Mouse (Mus musculus): ENCODE results near the gene Tmem267.
"Not testable (repeated sequence)": the region's sequence is repeated elsewhere in the genome, so short reads cannot be mapped to it uniquely, and the experiment has no call there.

The Tmem267 gene

DNA sequence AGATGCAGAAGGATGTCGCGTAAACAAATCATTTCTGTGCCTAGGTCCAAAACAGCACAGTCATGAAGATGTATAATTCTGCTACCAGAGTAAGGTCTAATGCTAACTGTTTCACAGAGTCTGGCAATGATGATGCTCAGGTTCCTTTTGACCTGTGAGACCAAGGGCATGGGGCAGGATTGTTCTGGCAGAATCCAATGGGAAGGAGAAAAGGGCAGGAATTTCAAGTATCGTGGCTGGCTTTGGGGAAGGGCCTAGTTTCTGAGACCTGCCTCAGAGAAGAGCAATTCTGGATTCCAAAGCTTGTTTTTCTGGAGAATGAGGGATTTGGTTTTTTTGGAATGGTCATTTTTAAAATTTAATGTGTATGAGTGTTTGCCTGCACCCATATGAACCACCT is 131.0 kb downstream of the Tmem267 start:
- DNase-seq (ENCODE audit: low spot score): no peak

- no peak for DNase-seq (ENCODE audit: low spot score)
Observed at GRCm38 (mm10) chr13:119619735-119620134, 131.9 kb downstream of the Tmem267 start.

DNA sequence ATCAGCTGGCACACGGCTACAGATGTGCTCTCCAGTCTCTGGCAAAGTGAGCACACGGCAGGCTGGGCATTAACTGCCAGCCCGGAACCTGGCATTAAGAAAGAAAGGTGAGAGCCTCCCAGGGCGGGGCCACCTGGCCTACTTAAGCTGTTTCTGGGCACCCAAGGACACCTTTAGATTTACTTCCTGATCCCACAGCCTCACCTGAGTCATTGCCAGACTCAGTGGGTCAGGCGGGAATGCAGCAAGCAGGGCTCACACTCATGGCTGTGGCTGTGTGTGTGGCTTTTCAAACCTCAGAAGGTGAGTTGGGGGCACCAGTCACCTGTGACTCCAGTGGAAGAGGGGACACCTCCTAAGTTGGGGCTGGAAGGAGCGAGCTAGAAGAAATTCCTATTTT is 135.8 kb downstream of the Tmem267 start, which contains the start of gene Ccl28:
Gene Ccl28 (plus strand): TSS at position 186 of the 400 bp plus-strand sequence.
- DNase-seq (ENCODE audit: low spot score): no peak

GRCm38 (mm10) chr13:119625952-119626351 is 138.1 kb downstream of the Tmem267 start:
- not testable (repeated sequence) for DNase-seq (ENCODE audit: low spot score)

- peak; percentile 43 for DNase-seq (ENCODE audit: low spot score)
Observed at GRCm38 (mm10) chr13:119631482-119632155, 143.8 kb downstream of the Tmem267 start.

- DNase-seq (ENCODE audit: low spot score): no peak
Observed at GRCm38 (mm10) chr13:119632156-119632548, 144.3 kb downstream of the Tmem267 start.

GRCm38 (mm10) chr13:119635496-119635895 is 147.7 kb downstream of the Tmem267 start:
- DNase-seq (ENCODE audit: low spot score): no peak

DNA sequence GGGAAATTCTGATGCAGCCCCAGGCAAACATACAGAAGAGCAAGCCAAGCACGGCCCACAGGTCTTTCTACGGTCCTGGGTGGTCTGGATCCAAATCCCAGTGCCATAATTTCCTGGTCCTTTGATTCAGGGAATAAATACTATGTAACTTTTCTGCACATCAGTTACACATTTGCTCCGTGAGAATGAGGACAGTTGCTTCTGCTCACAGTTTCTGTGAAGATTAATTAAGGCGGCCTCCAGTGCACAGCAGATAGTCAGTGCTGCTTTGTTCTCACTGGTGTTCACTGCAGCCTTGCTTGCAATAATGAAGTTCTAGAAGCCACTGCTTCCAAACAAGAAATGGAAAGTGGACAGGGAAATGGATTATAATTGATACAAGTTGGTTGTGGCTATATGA is 150.0 kb downstream of the Tmem267 start:
- no peak for DNase-seq (ENCODE audit: low spot score)

DNA sequence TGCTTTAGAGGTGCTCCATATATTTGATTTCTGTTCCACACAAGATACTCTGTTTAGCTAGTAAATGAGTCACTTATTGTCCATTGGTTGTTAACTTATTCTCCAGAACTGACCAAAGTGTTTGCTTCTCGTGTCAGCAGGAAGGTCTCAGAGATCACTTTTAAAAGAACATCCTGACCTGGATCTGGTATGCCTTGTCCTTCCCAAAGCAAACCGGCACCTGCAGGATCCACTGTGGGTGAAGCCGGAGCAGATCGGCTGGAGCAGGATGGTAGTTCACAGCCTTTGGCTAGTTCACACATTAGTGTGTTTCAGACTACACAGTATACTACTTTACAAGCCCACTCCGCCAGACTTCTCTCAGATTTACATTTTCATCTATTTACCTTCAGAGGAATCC is 150.6 kb downstream of the Tmem267 start:
- no peak for DNase-seq (ENCODE audit: low spot score)

GRCm38 (mm10) chr13:119639302-119639701 is 151.5 kb downstream of the Tmem267 start:
- no peak for DNase-seq (ENCODE audit: low spot score)

GRCm38 (mm10) chr13:119640504-119640903 is 152.7 kb downstream of the Tmem267 start:
- no peak for DNase-seq (ENCODE audit: low spot score)

GRCm38 (mm10) chr13:119641145-119641544 is 153.3 kb downstream of the Tmem267 start:
- no peak for DNase-seq (ENCODE audit: low spot score)

- DNase-seq (ENCODE audit: low spot score): no peak
Observed at GRCm38 (mm10) chr13:119644769-119645168, 156.9 kb downstream of the Tmem267 start.

DNA sequence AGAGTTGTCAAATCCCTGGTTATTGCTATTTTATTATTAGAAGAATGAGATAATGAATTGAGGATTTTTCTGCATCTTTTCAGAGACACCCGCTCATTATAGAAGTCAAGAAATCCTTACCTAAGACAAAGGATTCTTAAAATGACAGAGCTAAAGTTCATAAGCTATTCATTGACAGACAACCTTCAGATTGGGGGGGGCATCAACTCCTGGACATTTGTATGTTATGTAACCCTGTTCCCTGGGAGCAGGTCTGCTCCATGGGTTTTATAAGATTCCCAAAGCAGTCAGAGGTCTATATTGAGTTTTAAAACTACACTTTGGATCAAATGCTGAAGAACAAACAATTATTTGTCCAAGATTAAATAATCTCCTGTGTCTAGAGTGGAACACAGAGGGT is 158.7 kb downstream of the Tmem267 start:
- DNase-seq (ENCODE audit: low spot score): no peak

DNA sequence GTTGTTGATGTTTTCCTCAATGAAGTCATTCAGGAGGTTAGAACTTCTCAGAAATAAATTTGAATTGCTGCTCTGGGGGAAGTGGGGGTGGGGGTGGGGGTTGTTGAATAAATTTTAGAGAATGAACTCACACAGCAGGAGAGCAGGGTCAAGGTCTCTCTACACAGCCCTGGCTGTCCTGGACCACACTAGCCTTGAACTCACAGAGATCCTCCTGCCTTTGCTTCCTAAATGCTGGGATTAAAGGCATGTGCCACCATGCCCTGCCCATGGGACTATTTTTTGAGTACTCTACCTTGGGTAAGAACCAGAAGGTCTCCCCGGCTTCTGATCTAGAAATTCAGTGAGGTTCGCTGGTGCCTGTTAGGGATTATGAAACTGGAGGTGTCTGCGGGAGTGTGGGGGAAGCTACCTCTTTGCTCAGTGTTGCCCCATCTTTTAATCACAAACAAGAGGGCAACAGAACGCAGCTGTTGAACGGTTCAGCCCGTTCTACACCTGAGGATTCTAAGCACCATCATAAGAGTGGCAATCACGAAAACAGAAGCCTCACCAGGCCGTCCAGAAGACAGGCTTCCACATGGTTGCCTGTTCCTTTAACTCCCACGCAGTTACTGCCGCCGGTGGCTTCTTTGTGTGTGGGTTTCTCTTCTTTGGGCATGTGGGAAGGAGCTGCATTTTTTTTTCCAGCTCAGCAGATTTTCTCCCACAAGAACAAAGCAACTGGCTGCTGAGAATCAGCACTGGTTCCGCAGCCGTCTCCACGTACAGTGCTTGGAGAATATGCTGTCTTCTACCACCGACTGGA is 161.3 kb downstream of the Tmem267 start:
- DNase-seq (ENCODE audit: low spot score): no peak

DNA sequence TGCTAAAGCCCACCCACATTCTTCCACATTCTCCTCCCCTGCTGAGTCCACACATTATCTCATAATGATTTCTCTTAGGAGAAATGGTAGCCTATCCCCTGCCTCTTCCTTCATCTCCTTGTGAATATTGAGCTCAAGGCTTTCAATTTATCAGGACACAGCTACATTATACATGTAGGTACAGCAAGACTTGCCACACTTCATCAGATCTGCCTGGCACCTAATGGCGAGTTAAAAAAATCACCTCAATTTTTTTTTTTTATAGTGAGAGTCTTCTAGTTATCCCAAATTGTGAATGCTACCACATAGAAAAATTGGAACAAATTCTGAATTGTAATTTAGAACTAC is 161.8 kb downstream of the Tmem267 start:
- no peak for DNase-seq (ENCODE audit: low spot score)

- DNase-seq (ENCODE audit: low spot score): no peak
Observed at GRCm38 (mm10) chr13:119654734-119655133, 166.9 kb downstream of the Tmem267 start.

DNA sequence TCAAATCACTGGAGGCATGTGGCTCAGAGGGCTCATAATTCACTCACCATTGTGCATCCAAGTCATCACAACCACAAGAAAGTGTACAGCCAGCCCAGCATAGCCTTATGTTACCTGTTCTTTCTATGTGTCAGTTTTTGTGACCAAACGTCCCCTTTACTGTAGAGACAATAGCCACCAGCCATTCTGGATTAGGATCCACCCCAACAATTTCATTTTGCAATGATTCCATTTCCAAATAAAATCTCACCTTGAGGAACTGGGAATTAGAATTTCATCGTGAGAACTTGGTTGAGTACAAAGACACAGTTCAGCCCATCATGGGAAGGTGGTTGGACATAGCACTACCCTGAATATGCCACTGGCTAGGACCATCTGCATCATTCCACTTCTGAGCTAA is 168.4 kb downstream of the Tmem267 start:
- no peak for DNase-seq (ENCODE audit: low spot score)

DNA sequence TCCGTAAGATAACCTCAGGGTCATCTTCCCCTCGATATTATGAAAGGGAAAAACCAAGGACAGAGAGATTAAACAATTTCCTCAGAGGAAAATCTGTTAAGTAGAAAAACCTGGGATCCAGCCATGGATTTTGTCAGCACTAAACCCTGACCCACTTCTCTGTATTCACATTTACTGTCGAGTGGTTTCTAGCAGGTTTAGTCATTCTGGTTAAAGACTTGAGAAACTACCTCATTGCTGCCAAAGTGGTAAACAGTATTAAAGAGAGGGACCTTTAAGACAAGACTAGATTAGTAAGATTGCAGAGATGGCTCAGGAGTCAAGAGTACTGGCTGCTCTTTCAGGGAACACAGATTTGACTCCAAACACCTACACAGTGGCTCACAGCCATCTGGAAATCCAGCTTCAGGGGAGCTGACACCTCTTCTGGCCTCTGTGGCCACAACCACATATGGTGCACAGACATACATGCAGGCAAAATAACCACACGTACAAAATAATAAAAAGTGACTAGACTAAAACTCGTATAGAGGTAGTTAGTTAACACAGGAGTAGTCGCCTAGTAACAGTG is 169.1 kb downstream of the Tmem267 start:
- no peak for DNase-seq (ENCODE audit: low spot score)
